Mouse (Mus musculus) effector memory CD4-positive, alpha-beta T cell, adult 5 months (primary cell): ENCODE data around the gene Klrd1. TPM values are rescaled to one million over a fixed set of nuclear protein-coding genes. Genes with fewer than 3 reads are reported as not detected.

Source experiments
- polyA plus RNA-seq: library from polyadenylated mRNA; unstranded; fragments of 100-300 nt; shearing (Covaris generic); gene quantifications from one replicate; pipeline ENCODE4 v1.2.1, GENCODE M21; 2017

The Klrd1 gene
- 29.8 TPM for polyA plus RNA-seq

DNA sequence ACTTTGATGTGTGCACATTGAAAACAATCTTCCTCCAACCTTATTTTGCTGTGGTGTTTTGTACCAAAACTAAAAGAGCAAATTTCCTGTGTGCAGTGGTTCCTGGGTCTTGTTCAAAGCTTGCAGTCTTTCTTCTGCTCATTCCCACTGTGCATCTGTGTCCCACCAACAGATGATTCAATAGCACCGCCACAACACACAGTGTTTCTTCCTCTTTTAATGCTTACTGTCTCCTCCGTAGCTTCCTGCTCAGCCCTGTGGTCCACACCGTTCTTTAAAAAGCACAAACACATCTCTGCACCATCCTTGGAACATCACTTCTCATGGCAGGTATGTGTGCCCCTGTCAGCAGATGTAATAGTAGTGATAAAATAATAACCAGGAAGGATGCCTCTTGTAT, at the start of gene Klrd1:
Klrd1 (plus strand) TSS at position 275 of the 400 bp plus-strand sequence.

DNA sequence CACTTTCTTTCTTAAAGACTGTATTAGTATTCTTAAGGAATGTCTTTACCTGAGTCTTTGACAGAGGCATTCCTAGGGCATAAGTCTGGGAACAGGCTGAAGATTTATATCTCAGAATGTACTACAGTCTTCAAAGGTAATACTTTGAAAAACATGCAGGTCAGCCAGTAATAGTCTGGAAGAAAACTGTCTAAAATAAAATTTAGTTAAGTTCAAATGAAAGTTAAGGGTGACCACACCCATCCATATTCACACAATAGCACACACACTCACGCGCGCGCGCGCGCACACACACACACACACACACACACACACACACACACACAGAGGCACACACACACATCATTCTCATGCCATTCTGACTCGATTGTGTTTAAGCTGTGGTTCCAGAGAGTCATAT, 14.0 kb upstream of the Klrd1 start, which contains the start of gene Klre1:
Klre1 (plus strand) TSS at position 301 of the 400 bp plus-strand sequence.

DNA sequence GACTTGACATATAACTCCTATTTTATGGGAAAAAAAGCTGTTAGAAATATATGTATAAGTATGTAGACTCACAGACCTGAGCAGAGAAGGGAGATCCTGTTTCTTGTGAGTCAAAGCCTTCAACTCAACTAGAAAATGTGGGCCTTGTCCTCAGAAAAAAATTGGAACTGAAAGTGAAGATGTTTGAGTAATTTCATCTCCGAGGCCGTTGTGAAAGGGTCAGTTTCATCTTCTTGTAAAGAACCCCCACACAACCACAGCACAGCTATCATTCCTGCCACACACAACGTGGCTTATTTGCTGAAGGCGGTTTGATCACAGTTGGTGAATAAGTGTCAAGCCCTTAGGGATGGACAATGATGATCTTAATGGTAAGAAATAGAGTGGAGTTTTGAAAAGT, 32.2 kb downstream of the Klrd1 start, which contains the start of gene Klrk1:
Klrk1 (minus strand) TSS at position 130 of the 400 bp plus-strand sequence.

DNA sequence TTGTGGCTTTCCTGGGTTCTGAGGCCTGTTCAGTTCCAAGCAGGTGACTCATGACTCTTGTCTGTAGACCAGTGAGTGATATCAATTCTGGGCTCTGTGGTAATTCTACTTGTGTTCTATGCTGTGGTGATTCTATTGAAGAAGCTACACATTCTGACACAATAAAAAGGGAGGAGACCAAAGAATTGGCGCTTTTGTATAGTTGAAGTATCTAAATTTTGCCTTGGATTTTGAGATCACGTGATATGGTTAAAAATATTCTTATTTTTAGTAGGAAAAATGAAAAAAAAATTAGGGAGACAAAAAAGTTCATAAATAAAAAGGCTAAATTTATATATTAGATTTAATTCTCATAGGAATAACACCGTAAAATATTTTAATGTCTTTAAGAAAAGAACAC, 51.7 kb downstream of the Klrd1 start, which contains the start of gene Klrc3:
Klrc3 (minus strand) TSS at position 101 of the 400 bp plus-strand sequence.

Other genes starting within 250 kb of the Klrd1 start
- gene Clec12a, start 249.1 kb upstream of the Klrd1 start, polyA plus RNA-seq: not detected
- not detected for gene Clec12b, start 205.9 kb upstream of the Klrd1 start, polyA plus RNA-seq
- gene Clec1b, start 194.5 kb upstream of the Klrd1 start, polyA plus RNA-seq: 0.09 TPM
- not detected for gene Clec9a, start 182.9 kb upstream of the Klrd1 start, polyA plus RNA-seq
- not detected for gene Clec1a, start 139.8 kb upstream of the Klrd1 start, polyA plus RNA-seq
- gene Olr1, start 84.6 kb upstream of the Klrd1 start, polyA plus RNA-seq: 0.10 TPM
- not detected for gene Tmem52b, start 79.2 kb upstream of the Klrd1 start, polyA plus RNA-seq
- gene Gabarapl1, start 58.6 kb upstream of the Klrd1 start, polyA plus RNA-seq: 33.1 TPM
- gene Klre1, start 13.9 kb upstream of the Klrd1 start, polyA plus RNA-seq: 0.51 TPM
- 82.6 TPM for gene Klrk1, start 32.1 kb downstream of the Klrd1 start, polyA plus RNA-seq
- gene Klrc3, start 51.6 kb downstream of the Klrd1 start, polyA plus RNA-seq: not detected
- 5.6 TPM for gene Klrc2, start 68.9 kb downstream of the Klrd1 start, polyA plus RNA-seq
- gene Klrc1, start 87.2 kb downstream of the Klrd1 start, polyA plus RNA-seq: 104 TPM
- not detected for gene Klri1, start 125.3 kb downstream of the Klrd1 start, polyA plus RNA-seq
- gene Klri2, start 148.7 kb downstream of the Klrd1 start, polyA plus RNA-seq: 0.31 TPM
- not detected for gene Gm156, start 192.5 kb downstream of the Klrd1 start, polyA plus RNA-seq